20 mouse cellular contexts compared by ENCODE assay signal in genomic region chr15:59203097-59203849, GRCm38 (mm10).
DNase-seq lines count a peak whose midpoint lies in the region; ATAC-seq lines count a peak whose summit lies in the region.
"Had no signal": no experiment of that assay in that cellular context is flagged by ENCODE, and none has a peak within 500 bp of the region (broad histone marks: within the 10 kb centered on the region; RNA-seq: fewer than 3 reads in every experiment).

No protein-coding gene starts in this region.

- H3K27ac ChIP-seq in heart, embryonic 10.5 days, result peak overlapping the region; percentile 80
- H3K27ac ChIP-seq in kidney, embryonic 15.5 days, result no peak overlapping the region
- H3K27ac ChIP-seq: embryonic facial prominence, embryonic 12.5 days; hindbrain, embryonic 15.5 days; stomach, postnatal 0 days had no signal

- no peaks in the 10 kb centered on the region for H3K27me3 ChIP-seq in heart, embryonic 10.5 days (ENCODE audit: insufficient read depth, poor library complexity, severe bottlenecking)
- H3K27me3 ChIP-seq in kidney, embryonic 15.5 days, result no peaks in the 10 kb centered on the region
- H3K27me3 ChIP-seq: embryonic facial prominence, embryonic 12.5 days; hindbrain, embryonic 15.5 days had no signal

- DNase-seq in heart, embryonic 10.5 days (ENCODE audit: low spot score), result no peak
- no peak for DNase-seq in heart, postnatal 36 days
- no peak for DNase-seq in kidney, adult 11 months
- DNase-seq in lung, postnatal 10 days, result peak; percentile 51
- no peak for DNase-seq in lung, postnatal 14 days
- no peak for DNase-seq in natural killer cell, adult 2 months (ENCODE audit: low spot score in 2 of 2)
- DNase-seq: cerebellum, adult 11 months; cerebellum, postnatal 25 days; gastrocnemius, postnatal 36 days; layer of hippocampus, adult 9-11 months; liver; lung, postnatal 4 days; midbrain, embryonic 14.5 days; right cerebral cortex, postnatal 14 days; thymus, postnatal 14 days had no signal

- peaks cover 61% of the 10 kb centered on the region for H3K4me1 ChIP-seq in heart, embryonic 10.5 days
- H3K4me1 ChIP-seq in kidney, embryonic 15.5 days, result peaks cover 21% of the 10 kb centered on the region

- H3K36me3 ChIP-seq in heart, embryonic 10.5 days, result no peaks in the 10 kb centered on the region
- no peaks in the 10 kb centered on the region for H3K36me3 ChIP-seq in kidney, embryonic 15.5 days
- H3K36me3 ChIP-seq: embryonic facial prominence, embryonic 12.5 days; hindbrain, embryonic 15.5 days had no signal

- H3K9me3 ChIP-seq in heart, embryonic 10.5 days, result no peaks in the 10 kb centered on the region
- H3K9me3 ChIP-seq in kidney, embryonic 15.5 days (replicated peaks), result no peaks in the 10 kb centered on the region
- H3K9me3 ChIP-seq: embryonic facial prominence, embryonic 12.5 days; hindbrain, embryonic 15.5 days had no signal

- peak overlapping the region; percentile 28; the same call in 1 of the 2 replicates for H3K4me2 ChIP-seq in kidney, embryonic 15.5 days
- H3K4me2 ChIP-seq: embryonic facial prominence, embryonic 12.5 days; hindbrain, embryonic 15.5 days had no signal

- 67% methylated on average over 17 of the region's 17 CpGs for WGBS in heart, embryonic 10.5 days
- 54% methylated on average over 17 of the region's 17 CpGs for WGBS in kidney, embryonic 15.5 days

- intact Hi-C loops in heart, postnatal 36 days (cut with DNase I), result loop anchor here (2.0 kb wide), 2 partner anchors 150 to 228 kb away; no protein-coding TSS in a partner anchor

- ATAC-seq in kidney, embryonic 15.5 days (replicated peaks; ENCODE audit: low FRiP score), result no peak
- ATAC-seq: intestine, postnatal 0 days had no signal

- H3K4me3 ChIP-seq in heart, embryonic 10.5 days, result no peak overlapping the region
- H3K4me3 ChIP-seq in kidney, embryonic 15.5 days (replicated peaks), result no peak overlapping the region
- H3K4me3 ChIP-seq: embryonic facial prominence, embryonic 12.5 days; hindbrain, embryonic 15.5 days had no signal

- no peak overlapping the region for H3K9ac ChIP-seq in kidney, embryonic 15.5 days
- H3K9ac ChIP-seq: embryonic facial prominence, embryonic 12.5 days; hindbrain, embryonic 15.5 days had no signal
